Mouse (Mus musculus): ENCODE measurements around the gene Soat2.
A peak's percentile ranks its signal among the peaks of the same experiment; 100 is the strongest.

The Soat2 gene

GRCm38 (mm10) chr15:102156836-102157235 is 6.5 kb downstream of the Soat2 start:
- no peak for TF ChIP-seq GATA4 (IDR thresholded peaks at IDR 0.05; ENCODE audit: insufficient replicate concordance, low read length)

DNA sequence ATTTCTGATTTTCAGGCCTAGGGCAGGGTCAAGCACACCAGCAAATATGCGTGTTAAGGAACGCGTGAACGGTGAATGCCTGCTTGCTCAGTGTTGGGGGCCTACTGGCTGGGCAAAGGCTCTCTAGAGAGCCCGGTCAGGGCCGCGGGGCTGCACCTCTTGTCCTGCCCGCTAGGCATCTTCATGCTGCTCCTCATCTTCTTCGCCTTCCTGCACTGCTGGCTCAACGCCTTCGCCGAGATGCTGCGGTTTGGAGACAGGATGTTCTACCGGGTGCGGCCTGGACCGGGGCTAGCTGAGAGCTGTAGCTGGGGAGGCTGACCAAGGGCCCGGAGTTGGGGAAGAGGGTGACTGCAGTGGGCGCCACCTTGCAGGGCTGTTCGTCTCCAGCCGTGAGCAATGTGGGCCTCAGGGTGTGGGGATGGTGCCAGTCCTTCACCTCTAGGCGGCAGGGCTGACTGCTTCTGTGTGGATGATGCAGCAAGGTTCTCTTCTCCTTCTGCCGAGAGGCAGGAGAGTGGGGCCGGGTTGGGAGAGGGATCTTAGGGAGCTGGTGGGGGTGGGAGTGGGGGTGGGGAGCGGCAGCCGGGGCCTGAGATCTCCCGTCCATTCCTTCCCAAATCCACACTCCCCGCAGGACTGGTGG is 10.2 kb downstream of the Soat2 start:
- TF ChIP-seq GATA4 (IDR thresholded peaks at IDR 0.05; ENCODE audit: insufficient replicate concordance, low read length): no peak

- no peak for TF ChIP-seq GATA4 (IDR thresholded peaks at IDR 0.05; ENCODE audit: insufficient replicate concordance, low read length)
Observed at GRCm38 (mm10) chr15:102163900-102164693, 13.8 kb downstream of the Soat2 start.

GRCm38 (mm10) chr15:102165468-102166100 is 15.3 kb downstream of the Soat2 start:
- TF ChIP-seq GATA4 (IDR thresholded peaks at IDR 0.05; ENCODE audit: insufficient replicate concordance, low read length): no peak

DNA sequence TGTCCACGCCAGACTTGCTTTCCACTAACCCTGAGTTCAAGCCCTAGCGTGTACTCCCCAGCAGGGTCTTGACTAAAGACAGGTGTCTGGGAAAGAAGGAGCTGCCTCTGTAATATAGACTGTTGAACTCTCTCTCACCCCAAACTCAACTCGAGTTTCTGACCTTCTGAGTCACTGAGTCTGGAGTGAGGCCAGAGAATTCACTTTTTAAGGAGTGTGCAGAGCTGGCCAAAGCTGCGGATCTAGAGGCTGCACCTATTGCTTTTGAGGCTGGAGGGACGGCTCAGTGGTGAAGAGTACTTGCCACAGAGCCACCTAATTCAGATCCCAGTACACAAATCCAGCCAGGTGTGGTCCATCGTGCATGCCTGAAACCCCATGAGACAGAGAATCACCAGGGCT is 17.3 kb downstream of the Soat2 start:
- TF ChIP-seq GATA4 (IDR thresholded peaks at IDR 0.05; ENCODE audit: insufficient replicate concordance, low read length): no peak

DNA sequence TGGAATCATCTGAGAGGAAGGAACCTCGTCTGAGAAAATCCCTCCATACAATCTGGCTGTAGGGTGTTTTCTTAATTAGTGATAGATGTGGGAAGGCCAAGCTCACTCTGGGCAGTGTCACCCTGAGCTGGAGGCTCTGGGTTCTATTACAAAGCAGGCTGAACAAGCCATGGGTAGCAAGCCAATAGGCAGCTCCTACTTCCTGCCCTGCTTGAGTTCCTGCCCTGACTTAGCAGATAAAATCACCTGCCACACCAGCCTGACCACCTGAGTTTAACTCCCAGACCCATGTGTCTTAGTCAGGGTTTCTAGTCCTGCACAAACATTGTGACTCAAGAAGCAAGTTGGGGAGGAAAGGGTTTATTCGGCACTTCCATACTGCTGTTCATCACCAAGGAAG is 18.7 kb downstream of the Soat2 start:
- no peak for TF ChIP-seq GATA4 (IDR thresholded peaks at IDR 0.05; ENCODE audit: insufficient replicate concordance, low read length)

GRCm38 (mm10) chr15:102173581-102173980 is 23.3 kb downstream of the Soat2 start:
- no peak for TF ChIP-seq GATA4 (IDR thresholded peaks at IDR 0.05; ENCODE audit: insufficient replicate concordance, low read length)

- TF ChIP-seq GATA4 (IDR thresholded peaks at IDR 0.05; ENCODE audit: insufficient replicate concordance, low read length): no peak
Observed at GRCm38 (mm10) chr15:102175736-102176319, 25.5 kb downstream of the Soat2 start.

GRCm38 (mm10) chr15:102176571-102177316 is 26.4 kb downstream of the Soat2 start:
- no peak; the same call in 1 of the 2 replicates for TF ChIP-seq GATA4 (IDR thresholded peaks at IDR 0.05; ENCODE audit: insufficient replicate concordance, low read length)

DNA sequence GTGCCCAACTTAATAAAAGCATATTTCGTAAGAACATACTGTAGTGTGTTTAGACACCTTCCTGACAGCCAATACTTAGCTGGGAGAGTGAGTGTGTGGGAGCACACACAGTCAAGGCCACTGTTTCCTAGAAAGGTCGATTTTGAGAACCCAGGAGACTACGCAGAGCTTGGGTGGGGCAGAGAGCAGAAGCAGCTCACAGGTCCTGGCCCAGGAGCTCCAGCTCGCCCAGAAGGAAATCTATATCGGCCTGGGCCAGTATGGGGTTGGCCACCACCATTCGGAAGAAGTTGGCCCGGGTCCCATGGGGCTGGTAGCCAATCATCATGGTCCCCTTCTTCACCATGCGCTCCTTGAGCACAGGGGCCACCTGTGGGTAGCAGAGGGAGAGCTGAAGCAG is 27.1 kb downstream of the Soat2 start:
- TF ChIP-seq GATA4 (IDR thresholded peaks at IDR 0.05; ENCODE audit: insufficient replicate concordance, low read length): no peak

DNA sequence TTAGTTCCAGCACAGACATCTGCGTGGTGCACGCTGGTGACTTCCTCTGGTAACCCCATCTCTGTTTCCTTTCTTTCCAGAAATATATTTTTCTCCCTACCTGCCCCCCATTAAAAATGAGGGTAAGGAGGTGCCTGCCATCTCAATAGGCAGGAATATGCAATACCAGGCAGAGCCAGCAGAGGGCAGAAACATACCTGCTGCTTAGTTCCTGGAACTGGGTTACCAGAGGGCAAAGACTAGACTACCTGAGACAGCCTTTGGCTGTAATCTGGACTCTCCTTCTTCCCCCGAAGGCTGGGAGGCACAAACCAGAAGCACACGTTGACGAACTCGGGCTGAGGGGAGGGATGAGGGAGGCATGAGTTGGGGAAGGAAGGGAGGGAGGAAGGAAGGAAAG is 28.0 kb downstream of the Soat2 start:
- no peak for TF ChIP-seq GATA4 (IDR thresholded peaks at IDR 0.05; ENCODE audit: insufficient replicate concordance, low read length)

DNA sequence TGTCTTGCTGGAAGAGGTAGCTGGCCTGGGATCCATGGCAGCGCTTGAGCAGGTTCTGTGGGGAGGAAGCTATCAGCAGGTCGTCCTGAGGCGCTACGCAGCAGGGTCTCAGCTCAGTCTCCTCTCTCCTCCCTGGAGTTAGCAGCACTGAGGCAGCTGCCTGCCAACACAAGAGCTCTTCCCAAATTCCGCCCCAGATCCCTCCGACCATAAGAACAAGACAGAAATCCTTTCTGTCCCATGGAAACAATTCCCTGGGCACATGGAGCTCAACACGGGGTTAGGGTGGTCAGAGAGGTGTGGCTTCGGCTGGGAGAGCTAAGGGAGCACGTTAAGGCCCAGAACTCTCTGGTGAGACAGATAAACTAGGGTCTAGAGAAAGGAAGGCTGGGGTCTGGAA is 28.8 kb downstream of the Soat2 start:
- no peak for TF ChIP-seq GATA4 (IDR thresholded peaks at IDR 0.05; ENCODE audit: insufficient replicate concordance, low read length)

- TF ChIP-seq GATA4 (IDR thresholded peaks at IDR 0.05; ENCODE audit: insufficient replicate concordance, low read length): no peak
Observed at GRCm38 (mm10) chr15:102179924-102180323, 29.6 kb downstream of the Soat2 start.

- no peak for TF ChIP-seq GATA4 (IDR thresholded peaks at IDR 0.05; ENCODE audit: insufficient replicate concordance, low read length)
Observed at GRCm38 (mm10) chr15:102183076-102183475, 32.8 kb downstream of the Soat2 start.

- TF ChIP-seq GATA4 (IDR thresholded peaks at IDR 0.05; ENCODE audit: insufficient replicate concordance, low read length): peak; percentile 31; the same call in 1 of the 2 replicates
Observed at GRCm38 (mm10) chr15:102186239-102186638, 35.9 kb downstream of the Soat2 start.
